Mouse (Mus musculus) kidney, adult 10 weeks (tissue): ENCODE results near the gene Kcnq2. TPM values are rescaled to one million over a fixed set of nuclear protein-coding genes. Genes with fewer than 3 reads are reported as not detected.

ENCODE experiments used
- polyA plus RNA-seq: library from polyadenylated mRNA; stranded (reverse); fragments of 350-450 nt; fragmentation: Illumina TruSeq; extraction: RNeasy Lipid Tissue Mini Kit (QIAGEN cat#74804); gene quantifications from one replicate; pipeline ENCODE4 v1.2.3, GENCODE M21; 2014; ENCODE audit warnings: low read depth, low replicate concordance

Kcnq2 gene
- polyA plus RNA-seq, result not detected

DNA sequence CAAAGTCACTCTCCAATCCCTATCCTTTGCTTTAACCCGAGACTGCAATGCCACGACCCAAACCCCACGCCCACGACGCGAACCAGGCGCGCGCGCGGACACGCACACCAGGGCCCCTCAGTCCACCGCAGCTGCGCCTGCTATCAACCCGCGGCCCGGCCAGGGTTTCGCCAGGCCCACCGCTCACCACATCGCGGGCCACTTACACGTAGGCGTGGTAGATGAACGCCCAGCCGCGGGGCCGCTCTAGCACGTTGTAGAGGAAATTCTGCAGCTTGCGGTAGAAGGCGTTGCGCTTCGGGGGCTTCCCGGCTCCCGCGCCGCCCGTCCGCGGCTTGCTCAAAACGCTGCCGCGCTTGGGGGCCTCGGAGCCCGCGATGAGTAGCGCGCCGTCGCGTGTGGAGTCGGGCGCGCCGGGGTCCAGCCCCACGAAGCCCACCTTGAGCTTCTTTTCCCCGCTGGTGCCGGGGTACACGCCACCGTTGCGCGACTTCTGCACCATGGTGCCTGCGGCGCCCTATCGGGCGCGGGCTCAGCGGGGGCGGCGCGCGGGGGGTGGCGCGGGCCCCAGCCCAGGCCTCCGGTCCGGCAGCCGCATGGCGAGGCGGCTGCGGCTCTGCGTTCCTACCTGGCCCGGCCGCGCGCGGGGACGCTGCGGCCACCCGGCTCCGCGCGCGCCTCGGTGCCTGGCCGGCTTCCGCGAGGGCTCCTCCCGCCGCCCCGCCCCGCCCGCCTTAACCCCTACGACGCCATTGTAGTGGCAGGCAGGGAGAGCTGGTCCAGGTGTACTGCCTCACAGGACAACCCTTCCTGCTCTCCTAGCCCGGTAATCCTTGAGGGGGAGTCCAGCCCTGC lies at the start of gene Kcnq2:
Gene Kcnq2, minus strand, starts transcription at position 710 of the 855 bp plus-strand sequence.

GRCm38 (mm10) chr2:181156248-181157121 lies 21.4 kb upstream of the Kcnq2 start, which contains the start of gene Eef1a2:
Gene Eef1a2 (minus strand): TSS chr2:181157014.

DNA sequence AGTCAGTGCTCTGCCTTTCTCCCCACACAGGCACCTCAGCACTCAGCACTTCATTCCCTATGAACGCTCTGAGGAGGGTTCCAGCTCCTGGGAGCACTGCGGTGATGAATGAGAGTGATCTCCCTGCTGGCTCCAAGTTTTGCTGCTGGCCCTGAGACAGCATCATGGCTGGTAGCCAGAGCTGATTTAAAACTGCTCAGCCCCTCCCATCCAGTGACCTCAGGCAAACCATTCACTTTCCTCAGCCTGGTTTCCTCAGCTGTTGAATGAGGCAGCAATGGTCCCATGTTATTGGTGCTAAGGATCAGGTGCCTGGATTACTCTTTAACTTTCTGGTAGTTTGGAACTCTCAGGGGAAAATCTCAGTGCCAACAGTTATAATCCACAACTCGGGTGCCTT lies 91.7 kb downstream of the Kcnq2 start, which contains the start of gene Chrna4:
Gene Chrna4, minus strand, starts transcription at position 110 of the 400 bp plus-strand sequence.

Other genes starting within 250 kb of the Kcnq2 start
- 31.2 TPM for gene Ythdf1, start 214.4 kb downstream of the Kcnq2 start, polyA plus RNA-seq
- not detected for gene Birc7, start 206.3 kb downstream of the Kcnq2 start, polyA plus RNA-seq
- gene Nkain4, start 180.6 kb downstream of the Kcnq2 start, polyA plus RNA-seq, result not detected
- gene Arfgap1, start 168.1 kb downstream of the Kcnq2 start, polyA plus RNA-seq, result 2.5 TPM
- gene Col20a1, start 148.8 kb downstream of the Kcnq2 start, polyA plus RNA-seq, result not detected
- gene Chrna4, start 91.8 kb downstream of the Kcnq2 start, polyA plus RNA-seq, result 4.8 TPM
- gene Eef1a2, start 21.7 kb upstream of the Kcnq2 start, polyA plus RNA-seq, result not detected
- 4.5 TPM for gene Ppdpf, start 51.9 kb upstream of the Kcnq2 start, polyA plus RNA-seq
- gene Ptk6, start 67.5 kb upstream of the Kcnq2 start, polyA plus RNA-seq, result not detected
- gene Srms, start 77.9 kb upstream of the Kcnq2 start, polyA plus RNA-seq, result not detected
- not detected for gene Fndc11, start 84.7 kb upstream of the Kcnq2 start, polyA plus RNA-seq
- 0.93 TPM for gene Helz2, start 106.7 kb upstream of the Kcnq2 start, polyA plus RNA-seq
- gene Gmeb2, start 152.7 kb upstream of the Kcnq2 start, polyA plus RNA-seq, result 4.6 TPM
- not detected for gene Stmn3, start 179.2 kb upstream of the Kcnq2 start, polyA plus RNA-seq
- 4.9 TPM for gene Rtel1, start 184.4 kb upstream of the Kcnq2 start, polyA plus RNA-seq
- gene Zgpat, start 229.6 kb upstream of the Kcnq2 start, polyA plus RNA-seq, result 1.1 TPM
- 33.3 TPM for gene Arfrp1, start 230.1 kb upstream of the Kcnq2 start, polyA plus RNA-seq
- gene Lime1, start 244.8 kb upstream of the Kcnq2 start, polyA plus RNA-seq, result 1.3 TPM